Mouse (Mus musculus) spleen, postnatal 36 days (tissue): ENCODE results near the gene Apoc3.

Source experiments
- DNase-seq, 2 experiments: peaks; one replicate each; pipeline ENCODE4 v3.0.0; 2022; ENCODE audit warnings: low spot score in 2 of 2, mixed read lengths in 1 of 2

Gene Apoc3

DNA sequence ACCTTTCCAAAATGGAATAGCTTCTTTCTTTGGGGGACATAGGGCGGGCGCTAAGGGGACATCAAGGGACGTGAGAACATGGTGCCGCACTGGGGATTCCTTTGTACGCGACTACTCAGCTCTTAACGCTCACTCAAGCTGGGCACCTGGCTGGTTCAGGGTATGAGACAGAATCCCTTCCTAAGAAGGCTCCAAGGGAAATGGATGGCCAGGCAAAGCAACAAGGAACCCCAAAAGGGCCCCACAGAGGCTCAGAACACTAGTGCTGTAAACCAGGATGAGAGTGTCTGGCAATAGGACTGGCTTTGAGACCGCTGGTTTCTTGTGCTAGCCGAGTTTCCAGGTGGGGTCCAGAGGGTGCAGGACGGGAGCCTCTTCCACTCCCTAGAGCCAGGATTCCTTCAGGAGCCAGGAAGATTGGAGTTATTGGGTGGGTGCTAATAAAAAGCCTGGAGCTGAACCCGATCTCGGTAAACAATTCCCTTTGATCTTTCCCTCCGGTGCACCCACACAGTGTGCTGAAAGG is 4.9 kb downstream of the Apoc3 start:
- DNase-seq = no peak

GRCm38 (mm10) chr9:46229573-46230449 is 5.6 kb downstream of the Apoc3 start:
- peak; percentile 12 to 23 for DNase-seq

DNA sequence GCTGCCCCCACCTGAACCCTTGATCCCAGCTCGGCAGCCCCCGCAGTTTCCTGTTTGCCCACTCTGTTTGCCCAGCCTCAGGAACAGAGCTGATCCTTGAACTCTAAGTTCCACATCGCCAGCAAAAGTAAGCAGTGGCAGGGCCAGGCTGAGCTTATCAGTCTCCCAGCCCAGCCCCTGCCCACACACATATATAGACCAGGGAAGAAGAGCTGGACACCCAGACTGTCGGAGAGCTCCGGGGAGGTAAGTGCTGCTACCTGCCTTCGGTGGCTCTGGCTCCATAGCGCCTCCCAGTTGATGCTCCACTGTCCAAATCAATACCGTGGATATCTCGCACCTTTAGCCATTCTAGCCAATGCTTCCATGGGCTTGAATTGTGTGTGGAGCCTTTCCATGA is 6.9 kb downstream of the Apoc3 start, which contains the start of gene Apoa1:
Gene Apoa1 (plus strand): TSS at position 90 of the 400 bp plus-strand sequence.
- no peak for DNase-seq

DNA sequence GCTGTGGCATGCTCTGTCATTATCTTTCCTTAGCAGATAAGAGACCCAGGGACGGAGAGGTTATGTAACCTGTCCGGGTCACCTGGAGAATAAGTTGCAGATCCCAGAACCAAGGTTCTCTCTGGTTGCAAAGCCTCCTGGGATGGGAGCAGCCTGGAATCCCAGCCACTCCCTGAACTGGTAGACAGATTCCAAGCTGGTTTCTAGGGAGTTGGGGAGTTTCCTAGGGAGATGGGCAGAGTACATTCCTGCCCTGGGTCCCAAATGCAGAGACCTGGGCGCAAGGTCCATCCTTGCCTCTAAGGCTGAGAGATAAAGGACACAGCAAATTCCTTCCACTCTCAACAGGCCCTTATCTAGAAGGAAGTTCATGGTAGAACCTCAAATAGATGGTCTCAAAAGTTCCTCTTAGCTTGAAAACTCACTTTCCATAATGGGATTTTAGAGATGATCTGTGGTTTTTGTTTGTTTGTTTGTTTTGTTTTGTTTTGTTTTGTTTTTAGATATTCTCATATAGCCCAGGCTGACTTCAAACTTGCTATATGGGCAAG is 8.3 kb downstream of the Apoc3 start:
- no peak for DNase-seq

- no peak for DNase-seq
Observed at GRCm38 (mm10) chr9:46224945-46225660, 10.3 kb downstream of the Apoc3 start.

- DNase-seq = no peak
Observed at GRCm38 (mm10) chr9:46224101-46224500, 11.3 kb downstream of the Apoc3 start.

GRCm38 (mm10) chr9:46223090-46223489 is 12.3 kb downstream of the Apoc3 start:
- DNase-seq = no peak

GRCm38 (mm10) chr9:46218176-46218575 is 17.3 kb downstream of the Apoc3 start:
- DNase-seq = no peak

DNA sequence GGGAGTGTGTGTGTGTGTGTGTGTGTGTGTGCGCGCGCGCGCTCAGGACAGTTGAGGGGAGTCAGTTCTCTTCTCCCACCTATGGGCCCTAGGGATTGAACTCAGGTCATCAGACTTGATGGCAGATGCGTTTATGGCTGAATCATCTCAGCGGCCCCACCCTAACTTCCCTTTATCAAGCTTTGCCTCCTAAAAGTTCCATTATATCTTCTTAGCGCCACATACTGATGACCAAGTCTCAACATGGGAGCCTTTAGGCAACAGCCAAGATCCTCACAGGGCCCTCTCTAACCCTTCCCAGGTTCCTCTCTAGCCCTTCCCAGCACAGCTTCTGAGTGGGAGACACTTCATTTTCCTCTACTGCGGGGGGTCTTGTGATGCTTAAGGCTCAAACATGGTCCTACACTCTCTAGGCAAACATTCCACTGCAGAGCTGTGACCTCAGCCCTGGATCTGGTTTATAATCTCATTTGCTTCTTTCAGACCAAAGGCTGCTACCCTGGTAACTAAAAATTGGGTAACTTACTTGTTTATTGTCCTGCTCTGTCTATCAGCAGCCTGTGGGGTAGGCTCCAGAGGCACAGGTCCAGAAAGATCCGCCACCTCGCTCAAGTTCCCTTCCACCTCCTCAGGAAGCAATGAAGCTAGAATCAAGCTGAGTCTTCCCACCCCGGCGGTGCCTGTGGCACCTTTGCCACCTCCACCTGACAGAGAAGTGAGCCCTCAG is 18.5 kb downstream of the Apoc3 start:
- no peak for DNase-seq

- no peak for DNase-seq
Observed at GRCm38 (mm10) chr9:46215338-46216322, 19.8 kb downstream of the Apoc3 start.

DNA sequence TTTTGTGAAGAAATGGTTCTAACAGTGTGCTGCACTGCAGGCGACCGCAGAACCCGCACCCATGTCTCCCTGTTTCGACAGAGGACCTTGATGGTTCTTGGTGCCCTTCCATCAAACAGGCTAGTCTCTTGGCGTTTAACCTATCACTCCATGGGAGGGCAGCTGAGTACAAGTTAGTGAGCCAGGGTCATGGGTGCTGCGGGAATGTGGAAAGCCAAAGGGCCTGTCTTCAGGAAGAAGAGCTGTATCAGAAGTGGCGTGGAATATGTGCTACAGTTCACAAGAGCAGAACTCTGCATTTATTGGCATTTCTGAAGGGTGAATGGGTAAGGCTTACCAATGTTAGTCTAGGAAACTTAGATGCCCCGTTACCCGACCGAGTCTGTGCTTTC is 20.5 kb downstream of the Apoc3 start:
- DNase-seq = no peak

DNA sequence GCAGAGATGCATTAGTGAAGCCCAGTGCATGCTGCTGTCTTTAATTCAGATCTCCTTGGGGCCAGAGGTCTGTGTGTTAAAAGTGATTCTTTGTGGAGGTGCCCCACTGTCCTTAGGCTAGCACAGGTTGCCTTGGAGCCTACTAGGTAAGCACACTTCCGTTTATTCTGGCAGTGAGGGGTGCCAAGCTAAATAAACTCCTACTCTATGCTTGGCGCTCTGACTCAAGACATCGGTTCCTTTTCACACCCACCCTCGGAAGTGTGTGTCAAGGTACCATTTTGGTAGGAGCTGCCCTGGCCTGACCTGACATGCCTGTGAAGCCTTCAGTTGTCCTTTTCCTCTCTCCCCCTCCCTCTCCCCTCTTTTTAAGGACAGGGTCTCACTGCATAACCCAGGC is 21.2 kb downstream of the Apoc3 start:
- no peak for DNase-seq

GRCm38 (mm10) chr9:46210473-46210872 is 25.0 kb downstream of the Apoc3 start:
- DNase-seq = no peak

GRCm38 (mm10) chr9:46208401-46208974 is 26.9 kb downstream of the Apoc3 start:
- no peak for DNase-seq

- no peak for DNase-seq
Observed at GRCm38 (mm10) chr9:46207501-46207869, 28.0 kb downstream of the Apoc3 start.

GRCm38 (mm10) chr9:46206834-46207500 is 28.5 kb downstream of the Apoc3 start:
- no peak for DNase-seq

GRCm38 (mm10) chr9:46199609-46200008 is 35.8 kb downstream of the Apoc3 start:
- no peak for DNase-seq

GRCm38 (mm10) chr9:46198936-46199335 is 36.5 kb downstream of the Apoc3 start:
- DNase-seq = no peak

GRCm38 (mm10) chr9:46198461-46198860 is 37.0 kb downstream of the Apoc3 start:
- no peak for DNase-seq
